Mouse (Mus musculus) thymus, postnatal 10 days (tissue): Measurements from ENCODE around the gene Kdm8.

Experiments used
- DNase-seq, 2 experiments: peaks; one replicate each; pipeline ENCODE4 v3.0.0; 2021; ENCODE audit warnings: low spot score in 2 of 2

Kdm8 gene

GRCm38 (mm10) chr7:125503374-125504092, 59.1 kb downstream of the Kdm8 start:
- no peak for DNase-seq

- no peak for DNase-seq
Observed at GRCm38 (mm10) chr7:125504618-125505017, 60.1 kb downstream of the Kdm8 start.

GRCm38 (mm10) chr7:125505568-125505967, 61.1 kb downstream of the Kdm8 start:
- no peak for DNase-seq

- DNase-seq, result no peak
Observed at GRCm38 (mm10) chr7:125507279-125507678, 62.8 kb downstream of the Kdm8 start.

- DNase-seq, result no peak
Observed at GRCm38 (mm10) chr7:125511432-125511831, 67.0 kb downstream of the Kdm8 start.

GRCm38 (mm10) chr7:125511852-125512251, 67.4 kb downstream of the Kdm8 start:
- no peak for DNase-seq
